Mouse (Mus musculus): ENCODE data around the gene Nell1.
"Not testable (repeated sequence)": the region's sequence is repeated elsewhere in the genome, so short reads cannot be mapped to it uniquely, and the experiment has no call there.

Gene Nell1

GRCm38 (mm10) chr7:49974841-49975440 is at the start of gene Nell1:
Nell1 (plus strand) TSS chr7:49974864.
- peak in 1 of 2 experiments; percentile 22 for DNase-seq (ENCODE audit: low spot score in 2 of 2)

GRCm38 (mm10) chr7:49928571-49928970 is 46.1 kb upstream of the Nell1 start:
- no peak for DNase-seq (ENCODE audit: low spot score in 2 of 2)

GRCm38 (mm10) chr7:49929999-49930398 is 44.7 kb upstream of the Nell1 start:
- DNase-seq (ENCODE audit: low spot score in 2 of 2), result no peak

- not testable (repeated sequence) for DNase-seq (ENCODE audit: low spot score in 2 of 2)
Observed at GRCm38 (mm10) chr7:49933386-49934115, 41.1 kb upstream of the Nell1 start.

GRCm38 (mm10) chr7:49936821-49937220 is 37.8 kb upstream of the Nell1 start:
- no peak for DNase-seq (ENCODE audit: low spot score in 2 of 2)

GRCm38 (mm10) chr7:49942023-49942422 is 32.6 kb upstream of the Nell1 start:
- DNase-seq (ENCODE audit: low spot score in 2 of 2), result no peak

GRCm38 (mm10) chr7:49942490-49942889 is 32.2 kb upstream of the Nell1 start:
- no peak for DNase-seq (ENCODE audit: low spot score in 2 of 2)

GRCm38 (mm10) chr7:49946691-49947090 is 28.0 kb upstream of the Nell1 start:
- no peak for DNase-seq (ENCODE audit: low spot score in 2 of 2)

GRCm38 (mm10) chr7:49953546-49954181 is 21.0 kb upstream of the Nell1 start:
- no peak for DNase-seq (ENCODE audit: low spot score in 2 of 2)

GRCm38 (mm10) chr7:49954834-49955233 is 19.8 kb upstream of the Nell1 start:
- DNase-seq (ENCODE audit: low spot score in 2 of 2), result no peak

- no peak for DNase-seq (ENCODE audit: low spot score in 2 of 2)
Observed at GRCm38 (mm10) chr7:49957142-49957541, 17.5 kb upstream of the Nell1 start.

- no peak for DNase-seq (ENCODE audit: low spot score in 2 of 2)
Observed at GRCm38 (mm10) chr7:49963764-49964163, 10.9 kb upstream of the Nell1 start.

GRCm38 (mm10) chr7:49969516-49969915 is 5.1 kb upstream of the Nell1 start:
- DNase-seq (ENCODE audit: low spot score in 2 of 2), result no peak

GRCm38 (mm10) chr7:49975441-49976121 is 917 bp downstream of the Nell1 start:
- DNase-seq (ENCODE audit: low spot score in 2 of 2), result peak in 1 of 2 experiments; percentile 28

- no peak for DNase-seq (ENCODE audit: low spot score in 2 of 2)
Observed at GRCm38 (mm10) chr7:49981511-49982227, 7.0 kb downstream of the Nell1 start.

- DNase-seq (ENCODE audit: low spot score in 2 of 2), result no peak
Observed at GRCm38 (mm10) chr7:49984698-49985097, 10.0 kb downstream of the Nell1 start.

- no peak for DNase-seq (ENCODE audit: low spot score in 2 of 2)
Observed at GRCm38 (mm10) chr7:49985947-49986346, 11.3 kb downstream of the Nell1 start.

GRCm38 (mm10) chr7:49999321-49999720 is 24.7 kb downstream of the Nell1 start:
- DNase-seq (ENCODE audit: low spot score in 2 of 2), result no peak

- DNase-seq (ENCODE audit: low spot score in 2 of 2), result no peak
Observed at GRCm38 (mm10) chr7:50005268-50005667, 30.6 kb downstream of the Nell1 start.

- DNase-seq (ENCODE audit: low spot score in 2 of 2), result no peak
Observed at GRCm38 (mm10) chr7:50035187-50036153, 60.8 kb downstream of the Nell1 start.
